Mouse (Mus musculus): ENCODE measurements around the gene Safb2.

Safb2 gene

GRCm38 (mm10) chr17:56512310-56512709 lies 72.1 kb downstream of the Safb2 start, which contains the start of gene Znrf4:
Gene Znrf4 (minus strand): TSS chr17:56512431.
- DNase-seq = no peak

DNA sequence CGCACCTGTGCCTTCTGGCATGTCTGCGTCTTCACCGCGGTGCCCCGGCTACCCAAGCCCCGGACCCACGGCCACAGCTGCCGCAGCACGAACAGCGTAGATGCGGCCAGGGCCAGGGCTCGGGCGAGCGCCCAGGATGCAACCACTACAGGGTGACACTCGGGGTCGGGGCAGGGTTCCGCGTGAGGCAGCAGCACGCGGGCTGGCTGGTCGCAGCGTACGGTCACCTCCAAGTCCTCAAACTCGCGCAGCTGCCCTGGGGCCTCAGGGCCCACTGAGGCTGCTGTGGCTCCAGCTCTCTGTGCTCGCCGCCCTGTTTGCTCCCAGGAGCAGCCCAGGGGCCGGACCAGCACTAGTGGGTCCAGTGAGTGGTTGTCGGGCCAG lies 72.7 kb downstream of the Safb2 start:
- DNase-seq = no peak

- DNase-seq = no peak
Measured at GRCm38 (mm10) chr17:56510970-56511706, 73.2 kb downstream of the Safb2 start.

Data from right cerebral cortex, postnatal 14 days (tissue).